Mouse (Mus musculus) hindbrain, embryonic 10.5 days (tissue): Measurements from ENCODE around the gene Cd81. TPM values are rescaled to one million over a fixed set of nuclear protein-coding genes. Genes with fewer than 3 reads are reported as not detected.

Experiments
- DNase-seq: peaks from one replicate; pipeline ENCODE4 v3.0.0-alpha.2; 2017; ENCODE audit warnings: low spot score
- H3K27ac ChIP-seq: fragments of 300-500 bp; sonication (generic); 2 replicates; pipeline ENCODE4 v1.5.1; 2016; ENCODE audit warnings: mild to moderate bottlenecking, moderate library complexity
- H3K27me3 ChIP-seq: fragments of 300-500 bp; sonication (generic); 2 replicates; pipeline ENCODE4 v1.6.1; 2016; ENCODE audit warnings: mild to moderate bottlenecking; ENCODE audit not compliant: poor library complexity, insufficient read depth, severe bottlenecking
- H3K36me3 ChIP-seq: fragments of 300-500 bp; sonication (generic); 2 replicates; pipeline ENCODE4 v1.6.1; 2016; ENCODE audit warnings: mild to moderate bottlenecking, moderate library complexity
- H3K4me1 ChIP-seq: fragments of 300-500 bp; sonication (generic); replicated peaks from 2 replicates; pipeline ENCODE4 v1.6.1; 2016; ENCODE audit warnings: mild to moderate bottlenecking
- H3K4me3 ChIP-seq: fragments of 300-500 bp; sonication (generic); 2 replicates; pipeline ENCODE4 v1.5.1; 2016; ENCODE audit warnings: mild to moderate bottlenecking, moderate library complexity
- H3K9me3 ChIP-seq: fragments of 300-500 bp; sonication (generic); 2 replicates; pipeline ENCODE4 v1.6.1; 2016; ENCODE audit warnings: mild to moderate bottlenecking, moderate library complexity
- WGBS: fragments of 180-500 bp; shearing (Covaris S2); methylation state at CpG from one replicate; pipeline ENCODE4 v1.1.7; 2016; 5-methylcytosine and 5-hydroxymethylcytosine counted together
- polyA plus RNA-seq: library from polyadenylated mRNA; unstranded; fragments of >200 nt; fragmentation: Nextera tagmentation; extraction: Ambion mirVana; gene quantifications from 2 replicates; pipeline ENCODE4 v1.2.1, GENCODE M21; 2016

Cd81 gene
- polyA plus RNA-seq, 1 experiment from 2014 or later, result 238 TPM

GRCm38 (mm10) chr7:143044049-143044825 is 8.3 kb upstream of the Cd81 start:
- H3K4me1 ChIP-seq, result peaks cover 11% of the 10 kb centered on the region

DNA sequence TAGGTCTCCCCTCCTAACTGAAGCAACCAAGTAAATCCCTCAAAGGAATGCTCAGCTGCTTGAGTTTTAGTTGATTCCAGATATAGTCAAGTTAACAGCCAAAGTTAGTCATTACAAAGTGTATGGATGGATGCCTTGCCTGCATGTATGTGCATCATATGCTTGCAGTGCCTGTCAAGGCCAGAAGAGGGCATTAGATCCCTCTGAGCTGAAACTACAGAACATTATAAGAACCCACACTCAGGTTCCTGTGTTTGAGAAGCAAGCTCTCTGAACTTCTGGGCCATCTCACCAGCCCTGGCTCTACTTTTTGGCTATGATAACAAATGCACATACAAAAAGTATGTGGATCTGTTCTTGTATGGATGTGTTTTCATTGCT is 7.7 kb upstream of the Cd81 start:
- peaks cover 11% of the 10 kb centered on the region for H3K4me1 ChIP-seq
- no peak overlapping the region for H3K4me3 ChIP-seq
- no peaks in the 10 kb centered on the region for H3K9me3 ChIP-seq

More at GRCm38 (mm10) chr7:143044049-143044825, 8.3 kb upstream of the Cd81 start:
- Histone ChIP-seq H3K27me3 (no peaks in the 10 kb centered on the region), H3K27ac (no peak overlapping the region), H3K36me3 (no peaks in the 10 kb centered on the region), H3K4me3 (no peak overlapping the region), H3K9me3 (no peaks in the 10 kb centered on the region)
- 92% methylated on average over 2 of the region's 2 CpGs for WGBS
- no peak for DNase-seq

GRCm38 (mm10) chr7:143046358-143046757 is 6.2 kb upstream of the Cd81 start:
- 84% methylated on average over 7 of the region's 7 CpGs for WGBS
- Histone ChIP-seq H3K4me3 (no peak overlapping the region), H3K36me3 (no peaks in the 10 kb centered on the region), H3K27ac (no peak overlapping the region), H3K4me1 (peaks cover 11% of the 10 kb centered on the region), H3K9me3 (no peaks in the 10 kb centered on the region), H3K27me3 (no peaks in the 10 kb centered on the region; the same call in 1 of the 2 replicates)
- no peak for DNase-seq

More for the DNA sequence above, 7.7 kb upstream of the Cd81 start:
- Histone ChIP-seq H3K36me3 (no peaks in the 10 kb centered on the region), H3K27me3 (no peaks in the 10 kb centered on the region), H3K27ac (no peak overlapping the region)
- DNase-seq, result no peak

- Histone ChIP-seq H3K4me1 (peaks cover 22% of the 10 kb centered on the region), H3K36me3 (no peaks in the 10 kb centered on the region), H3K9me3 (no peaks in the 10 kb centered on the region), H3K27ac (no peak overlapping the region), H3K4me3 (no peak overlapping the region), H3K27me3 (no peaks in the 10 kb centered on the region; the same call in 1 of the 2 replicates)
- no peak for DNase-seq
- WGBS, result 80% methylated on average over 3 of the region's 3 CpGs
Measured at GRCm38 (mm10) chr7:143049331-143049730, 3.2 kb upstream of the Cd81 start.

DNA sequence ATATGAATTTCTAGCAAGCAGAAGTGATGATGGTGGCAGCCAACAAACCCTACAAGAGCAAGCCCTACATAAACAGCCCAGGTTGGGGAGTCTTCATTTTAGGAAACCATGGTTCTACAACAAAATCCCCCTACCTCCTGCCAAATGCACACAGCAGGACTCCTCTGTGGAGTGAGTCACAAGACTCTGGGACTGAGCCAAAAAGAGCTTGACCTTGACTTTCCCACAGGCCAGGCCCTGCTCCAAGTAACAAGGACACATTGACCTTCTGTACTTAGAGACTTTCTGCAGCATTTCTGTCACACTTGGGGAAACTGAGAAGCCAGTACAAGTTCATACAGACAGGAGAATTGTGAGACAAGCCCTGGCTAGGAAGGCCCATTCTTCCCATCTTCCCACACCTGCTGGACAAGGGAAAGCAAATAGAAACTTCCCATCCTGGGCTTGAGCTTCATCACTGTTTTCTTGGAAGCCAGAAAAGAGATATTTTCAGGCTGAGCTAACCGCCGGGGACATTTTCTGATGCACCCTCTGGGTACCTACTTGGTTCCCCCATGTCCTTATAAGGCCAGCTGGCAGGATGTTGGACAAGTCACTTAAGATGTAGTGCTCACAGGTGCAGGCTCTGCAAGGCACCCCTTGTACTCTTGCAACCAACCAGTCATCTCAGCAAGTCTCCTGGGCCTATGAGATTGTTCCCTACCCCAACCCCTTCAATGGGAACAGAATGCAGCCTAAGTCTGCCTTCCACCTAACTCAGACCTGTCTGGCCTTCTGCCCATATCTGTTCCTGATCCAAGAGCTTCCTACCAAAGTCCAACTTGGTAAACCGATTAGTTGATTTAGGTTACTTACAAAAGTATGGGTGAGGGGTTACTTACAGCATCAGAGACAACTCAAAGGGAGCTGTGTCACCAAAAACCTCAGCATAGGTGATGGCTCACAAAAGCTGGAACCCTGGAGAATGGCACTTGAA is 2.4 kb upstream of the Cd81 start:
- no peaks in the 10 kb centered on the region; the same call in 1 of the 2 replicates for H3K27me3 ChIP-seq
- H3K4me1 ChIP-seq, result peaks cover 30% of the 10 kb centered on the region
- 91% methylated on average over 3 of the region's 3 CpGs for WGBS
- no peak for DNase-seq
- H3K9me3 ChIP-seq, result no peaks in the 10 kb centered on the region
- no peak overlapping the region for H3K27ac ChIP-seq
- no peak overlapping the region for H3K4me3 ChIP-seq
- no peaks in the 10 kb centered on the region for H3K36me3 ChIP-seq

GRCm38 (mm10) chr7:143051316-143051715 is 1.2 kb upstream of the Cd81 start:
- WGBS, result 69% methylated on average over 2 of the region's 2 CpGs
- H3K4me3 ChIP-seq, result no peak overlapping the region
- H3K36me3 ChIP-seq, result peaks cover 5% of the 10 kb centered on the region
- no peak for DNase-seq
- H3K9me3 ChIP-seq, result no peaks in the 10 kb centered on the region
- H3K4me1 ChIP-seq, result peaks cover 40% of the 10 kb centered on the region
- no peak overlapping the region for H3K27ac ChIP-seq
- H3K27me3 ChIP-seq, result no peaks in the 10 kb centered on the region; the same call in 1 of the 2 replicates

DNA sequence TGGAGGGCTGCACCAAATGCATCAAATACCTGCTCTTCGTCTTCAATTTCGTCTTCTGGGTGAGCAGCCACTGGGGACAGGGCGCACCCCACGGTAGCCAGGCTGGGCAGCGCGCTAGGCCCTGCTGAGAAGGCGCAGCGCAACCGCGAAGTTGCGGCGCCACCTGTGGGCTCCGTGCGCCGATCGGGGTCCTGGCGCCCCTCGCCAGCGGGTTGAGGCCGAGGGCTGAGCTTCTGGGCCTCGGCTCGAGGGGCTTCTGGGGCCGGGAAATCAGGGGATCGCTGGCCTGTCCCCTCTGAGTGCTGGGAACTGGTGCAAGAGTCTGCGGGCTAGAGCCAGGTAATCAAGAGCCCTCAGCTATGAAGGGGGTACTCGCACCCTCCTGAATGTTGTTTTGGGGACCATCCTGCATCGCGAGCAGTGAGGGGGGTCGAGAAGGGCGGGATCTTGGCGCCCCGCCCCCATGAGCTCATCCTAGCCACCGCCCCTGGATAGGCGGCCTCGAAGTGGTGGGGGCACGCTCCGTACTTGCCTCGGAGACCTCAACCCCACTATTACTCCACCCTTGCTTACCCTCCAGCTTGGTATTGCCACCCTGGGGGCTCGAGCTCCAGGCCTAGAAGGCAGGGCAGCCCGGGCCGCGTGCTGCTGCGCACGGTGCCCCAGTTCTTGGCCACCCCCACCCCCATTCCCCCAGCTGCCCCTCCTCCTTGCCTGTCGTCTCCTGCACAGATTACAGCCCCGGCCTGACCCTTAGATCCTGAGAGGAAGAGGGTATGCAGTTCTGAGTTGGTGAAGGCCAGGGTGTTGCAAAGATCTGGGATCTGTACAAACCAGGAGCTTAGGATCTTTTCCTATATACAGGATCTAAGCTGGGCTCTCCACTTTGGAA is 715 bp downstream of the Cd81 start:
- WGBS, result under 1% methylated on average over 46 of the region's 46 CpGs
- Histone ChIP-seq H3K36me3 (peaks cover 24% of the 10 kb centered on the region), H3K9me3 (no peaks in the 10 kb centered on the region), H3K27ac (peak overlapping the region; percentile 95), H3K4me3 (peak overlapping the region; percentile 95), H3K27me3 (no peaks in the 10 kb centered on the region; the same call in 1 of the 2 replicates), H3K4me1 (peaks cover 59% of the 10 kb centered on the region)
- peak; percentile 73 for DNase-seq

DNA sequence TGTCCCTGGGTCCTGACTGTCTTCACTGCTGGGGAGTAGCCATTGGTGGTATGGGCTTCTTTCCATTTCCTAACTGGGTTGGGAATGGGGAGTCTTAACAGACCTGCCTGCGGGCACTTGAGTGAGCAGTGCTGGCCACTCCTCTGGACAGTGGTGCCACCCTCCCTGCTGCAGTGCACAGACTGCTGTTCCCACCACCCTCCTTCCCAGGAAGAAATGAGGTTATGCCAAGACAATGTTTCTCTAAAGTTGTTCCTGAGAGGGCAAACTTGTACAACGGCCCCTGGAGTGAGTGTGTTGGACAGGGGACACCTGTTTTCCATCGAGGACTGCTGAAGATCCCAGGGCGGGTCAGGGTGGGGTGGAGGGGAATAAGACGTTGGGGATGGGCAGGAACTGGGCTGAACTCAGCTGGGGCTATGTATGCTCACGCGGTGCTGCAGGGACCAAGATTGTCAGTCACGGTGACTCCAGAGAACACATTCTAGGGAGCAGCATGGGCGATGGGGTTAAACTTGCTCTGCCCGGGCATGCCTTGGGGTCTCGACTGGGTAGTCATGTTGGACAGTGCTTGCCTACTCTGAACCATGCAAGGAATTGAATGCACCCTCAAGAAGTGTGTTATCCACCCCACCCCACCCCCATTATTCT is 1.5 kb downstream of the Cd81 start:
- H3K4me3 ChIP-seq, result peak overlapping the region; percentile 95
- H3K9me3 ChIP-seq, result no peaks in the 10 kb centered on the region
- peak overlapping the region; percentile 95 for H3K27ac ChIP-seq
- no peaks in the 10 kb centered on the region; the same call in 1 of the 2 replicates for H3K27me3 ChIP-seq
- DNase-seq, result no peak
- H3K4me1 ChIP-seq, result peaks cover 67% of the 10 kb centered on the region
- 75% methylated on average over 11 of the region's 11 CpGs for WGBS
- H3K36me3 ChIP-seq, result peaks cover 33% of the 10 kb centered on the region

DNA sequence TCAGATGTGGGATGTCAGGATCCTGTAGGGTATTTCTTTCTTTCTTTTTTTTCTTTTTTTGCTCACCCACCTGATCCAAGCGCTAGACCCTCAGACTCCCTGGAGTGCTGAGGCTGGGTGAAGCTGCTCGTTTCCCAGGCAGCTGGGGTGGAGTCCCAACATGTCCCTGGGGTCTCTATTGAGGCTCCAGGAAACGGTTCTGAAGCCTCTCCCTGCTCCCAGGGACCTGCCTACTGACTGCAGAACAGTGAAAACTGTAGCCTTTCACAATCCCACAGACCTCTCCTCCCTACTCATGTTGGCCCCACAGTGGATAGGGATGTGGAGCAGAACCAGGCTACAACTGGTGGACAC is 2.0 kb downstream of the Cd81 start:
- H3K4me3 ChIP-seq, result peak overlapping the region; percentile 95
- H3K4me1 ChIP-seq, result peaks cover 70% of the 10 kb centered on the region
- peak overlapping the region; percentile 42; the same call in 1 of the 2 replicates for H3K27ac ChIP-seq
- WGBS, result 53% methylated on average over 3 of the region's 3 CpGs
- no peak for DNase-seq
- no peaks in the 10 kb centered on the region for H3K9me3 ChIP-seq
- H3K36me3 ChIP-seq, result peaks cover 36% of the 10 kb centered on the region
- no peaks in the 10 kb centered on the region; the same call in 1 of the 2 replicates for H3K27me3 ChIP-seq

- peaks cover 70% of the 10 kb centered on the region for H3K4me1 ChIP-seq
- peak overlapping the region; percentile 95 for H3K4me3 ChIP-seq
- no peak for DNase-seq
- no peaks in the 10 kb centered on the region for H3K9me3 ChIP-seq
- 91% methylated on average over 3 of the region's 3 CpGs for WGBS
- no peaks in the 10 kb centered on the region; the same call in 1 of the 2 replicates for H3K27me3 ChIP-seq
- H3K27ac ChIP-seq, result peak overlapping the region; percentile 42; the same call in 1 of the 2 replicates
- peaks cover 39% of the 10 kb centered on the region for H3K36me3 ChIP-seq
Measured at GRCm38 (mm10) chr7:143055001-143055400, 2.5 kb downstream of the Cd81 start.

GRCm38 (mm10) chr7:143055499-143056186 is 3.1 kb downstream of the Cd81 start:
- WGBS, result 83% methylated on average over 11 of the region's 11 CpGs
- no peak for DNase-seq
- H3K27ac ChIP-seq, result peak overlapping the region; percentile 31; the same call in 1 of the 2 replicates
- H3K4me1 ChIP-seq, result peaks cover 70% of the 10 kb centered on the region
- peaks cover 45% of the 10 kb centered on the region for H3K36me3 ChIP-seq
- no peaks in the 10 kb centered on the region for H3K27me3 ChIP-seq
- H3K9me3 ChIP-seq, result no peaks in the 10 kb centered on the region
- H3K4me3 ChIP-seq, result peak overlapping the region; percentile 95; the same call in 1 of the 2 replicates
